Mouse (Mus musculus) lung, adult 2 months (tissue): ENCODE data around the gene Gpx4. TPM values are rescaled to one million over a fixed set of nuclear protein-coding genes. Genes with fewer than 3 reads are reported as not detected.

ENCODE experiments used
- DNase-seq: peaks from one replicate; pipeline ENCODE4 v3.0.0; 2022
- H3K4me1 ChIP-seq: fragments of 200-500 bp; 2 replicates; pipeline ENCODE4 v1.6.1; 2011; ENCODE audit warnings: low read length; ENCODE audit not compliant: control insufficient read depth, insufficient read depth
- H3K4me3 ChIP-seq: fragments of 200-500 bp; replicated peaks from 2 replicates; pipeline ENCODE3; 2011; ENCODE audit warnings: low read depth, mild to moderate bottlenecking, control low read depth, low read length; ENCODE audit errors: extremely low read depth
- CTCF ChIP-seq: fragments of 200-500 bp; IDR thresholded peaks from 2 replicates; pipeline ENCODE4 v1.5.1; 2011; ENCODE audit warnings: mild to moderate bottlenecking, low read length, control low read depth; ENCODE audit not compliant: insufficient read depth
- POLR2A ChIP-seq: fragments of 200-500 bp; IDR thresholded peaks from 2 replicates; pipeline ENCODE4 v1.6.1; 2011; ENCODE audit warnings: low read depth, mild to moderate bottlenecking, control low read depth, low read length, borderline replicate concordance; ENCODE audit errors: extremely low read depth
- WGBS: fragments of 180-500 bp; shearing (Covaris S2); methylation state at CpG from one replicate; pipeline ENCODE4 v1.1.7; 2018; 5-methylcytosine and 5-hydroxymethylcytosine counted together
- polyA plus RNA-seq: library from polyadenylated mRNA; depleted of rRNA; stranded (reverse); fragments of >200 nt; gene quantifications from 2 replicates; pipeline ENCODE4 v1.2.3, GENCODE M21; 2012

Gpx4 gene
- polyA plus RNA-seq, 1 experiment = 581 TPM

GRCm38 (mm10) chr10:80022164-80022563, 24.8 kb upstream of the Gpx4 start:
- no peak for TF ChIP-seq POLR2A
- TF ChIP-seq CTCF = no peak
- DNase-seq = no peak
- 66% methylated on average over 12 of the region's 12 CpGs for WGBS
- no peak overlapping the region for H3K4me3 ChIP-seq
- H3K4me1 ChIP-seq = peaks cover 24% of the 10 kb centered on the region

GRCm38 (mm10) chr10:80022806-80023205, 24.2 kb upstream of the Gpx4 start:
- WGBS = 93% methylated on average over 8 of the region's 8 CpGs
- Histone ChIP-seq H3K4me1 (peaks cover 23% of the 10 kb centered on the region), H3K4me3 (no peak overlapping the region)
- no peak for DNase-seq
- TF ChIP-seq CTCF (no peak), POLR2A (no peak)

GRCm38 (mm10) chr10:80023758-80024157, 23.2 kb upstream of the Gpx4 start:
- H3K4me3 ChIP-seq = no peak overlapping the region
- TF ChIP-seq POLR2A (no peak), CTCF (no peak)
- WGBS = 54% methylated on average over 5 of the region's 5 CpGs
- peaks cover 18% of the 10 kb centered on the region for H3K4me1 ChIP-seq
- DNase-seq = no peak

- WGBS = 63% methylated on average over 15 of the region's 15 CpGs
- Histone ChIP-seq H3K4me3 (no peak overlapping the region), H3K4me1 (peaks cover 14% of the 10 kb centered on the region)
- TF ChIP-seq CTCF (no peak), POLR2A (no peak; the same call in 1 of the 2 replicates)
- no peak for DNase-seq
Measured at GRCm38 (mm10) chr10:80024229-80025043, 22.5 kb upstream of the Gpx4 start.

GRCm38 (mm10) chr10:80025044-80025347, 22.0 kb upstream of the Gpx4 start:
- no peak for TF ChIP-seq POLR2A
- no peak for TF ChIP-seq CTCF
- Histone ChIP-seq H3K4me1 (peaks cover 11% of the 10 kb centered on the region), H3K4me3 (no peak overlapping the region)
- 62% methylated on average over 4 of the region's 4 CpGs for WGBS
- DNase-seq = no peak

GRCm38 (mm10) chr10:80025463-80025862, 21.5 kb upstream of the Gpx4 start:
- Histone ChIP-seq H3K4me3 (no peak overlapping the region), H3K4me1 (peaks cover 11% of the 10 kb centered on the region)
- 82% methylated on average over 10 of the region's 10 CpGs for WGBS
- TF ChIP-seq POLR2A = no peak
- DNase-seq = no peak

- TF ChIP-seq CTCF (no peak), POLR2A (no peak)
- H3K4me1 ChIP-seq = peaks cover 11% of the 10 kb centered on the region
- DNase-seq = no peak
- no peak overlapping the region for H3K4me3 ChIP-seq
- WGBS = 67% methylated on average over 12 of the region's 12 CpGs
Measured at GRCm38 (mm10) chr10:80025889-80026288, 21.1 kb upstream of the Gpx4 start.

GRCm38 (mm10) chr10:80027681-80028520, 19.1 kb upstream of the Gpx4 start:
- WGBS = 79% methylated on average over 20 of the region's 20 CpGs
- H3K4me3 ChIP-seq = no peak overlapping the region

GRCm38 (mm10) chr10:80028521-80028846, 18.5 kb upstream of the Gpx4 start:
- peaks cover 23% of the 10 kb centered on the region for H3K4me1 ChIP-seq
- WGBS = 94% methylated on average over 13 of the region's 13 CpGs
- no peak overlapping the region for H3K4me3 ChIP-seq
- TF ChIP-seq CTCF = no peak
- no peak for TF ChIP-seq POLR2A
- DNase-seq = no peak

More at GRCm38 (mm10) chr10:80027681-80028520, 19.1 kb upstream of the Gpx4 start:
- no peak for DNase-seq
- TF ChIP-seq CTCF (no peak), POLR2A (no peak)
- H3K4me1 ChIP-seq = peaks cover 18% of the 10 kb centered on the region
